Mouse (Mus musculus) C2C12 (cell line): Measurements from ENCODE around the gene Ssrp1.

Experiments
- CTCF ChIP-seq: IDR thresholded peaks from one replicate; pipeline ENCODE4 v1.5.1; 2011; ENCODE audit not compliant: control insufficient read depth, insufficient read depth, insufficient read length
- USF1 ChIP-seq: IDR thresholded peaks from one replicate; pipeline ENCODE4 v1.6.1; 2011; ENCODE audit warnings: low read depth, mild to moderate bottlenecking, control low read depth, moderate library complexity

DNA sequence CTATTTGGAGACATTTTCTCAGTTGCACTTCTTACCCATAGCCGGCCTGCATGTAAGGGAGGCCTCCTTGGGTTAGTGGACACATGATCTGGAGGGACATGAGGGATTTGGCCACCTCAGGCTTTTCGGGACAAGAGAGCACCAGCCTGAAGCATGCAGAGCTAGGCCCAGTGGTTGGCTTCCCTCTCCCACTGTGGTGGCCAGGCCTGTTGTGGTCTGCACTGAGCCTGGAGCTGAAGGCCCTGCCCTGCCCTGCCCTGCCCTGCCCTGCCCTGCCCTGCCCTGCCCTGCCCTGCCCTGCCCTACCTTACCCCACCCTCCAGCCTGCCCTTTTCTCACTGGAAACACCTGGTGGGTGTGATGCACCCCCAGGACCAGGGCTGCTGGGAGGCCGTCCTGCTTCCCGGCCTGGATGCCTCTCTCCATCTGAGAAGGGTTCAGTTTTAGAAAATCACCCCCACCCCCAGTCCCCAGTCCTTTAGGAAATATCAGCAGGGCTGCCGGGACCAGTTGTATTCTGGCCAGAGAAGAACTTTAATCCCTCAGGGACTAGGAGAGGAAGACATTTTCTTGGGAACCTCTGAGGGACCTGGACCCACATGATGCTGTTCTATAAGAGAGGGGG is 16.3 kb downstream of the Ssrp1 start:
- TF ChIP-seq USF1: no peak
- no peak for TF ChIP-seq CTCF
